Comparison of ENCODE assay signal across 18 mouse cellular contexts in genomic region chr10:110154001-110154872, GRCm38 (mm10).
DNase-seq lines count a peak whose midpoint lies in the region; ATAC-seq lines count a peak whose summit lies in the region.
"Had no signal": no experiment of that assay in that cellular context is flagged by ENCODE, and none has a peak within 500 bp of the region (broad histone marks: within the 10 kb centered on the region; RNA-seq: fewer than 3 reads in every experiment).

No protein-coding gene starts in this region.

- H3K4me3 ChIP-seq in neural tube, embryonic 11.5 days (ENCODE audit: low read depth, low read length) = no peak overlapping the region
- no peak overlapping the region for H3K4me3 ChIP-seq in hindbrain, embryonic 12.5 days
- H3K4me3 ChIP-seq in midbrain, embryonic 14.5 days (replicated peaks; ENCODE audit: low read depth, low read length) = no peak overlapping the region
- H3K4me3 ChIP-seq: embryonic facial prominence, embryonic 10.5 days; erythroblast, embryonic 14.5 days had no signal

- no peak overlapping the region for H3K4me2 ChIP-seq in neural tube, embryonic 11.5 days (ENCODE audit: low read depth)
- H3K4me2 ChIP-seq in hindbrain, embryonic 12.5 days (replicated peaks) = no peak overlapping the region
- H3K4me2 ChIP-seq in midbrain, embryonic 14.5 days (ENCODE audit: low read length) = no peak overlapping the region

- WGBS in neural tube, embryonic 11.5 days = 77% methylated on average over 6 of the region's 6 CpGs
- 72% methylated on average over 6 of the region's 6 CpGs for WGBS in hindbrain, embryonic 12.5 days
- 41% methylated on average over 6 of the region's 6 CpGs for WGBS in midbrain, embryonic 14.5 days

- H3K27me3 ChIP-seq in neural tube, embryonic 11.5 days (ENCODE audit: control insufficient read depth, insufficient read depth, low read length) = no peaks in the 10 kb centered on the region
- H3K27me3 ChIP-seq in hindbrain, embryonic 12.5 days = no peaks in the 10 kb centered on the region
- no peaks in the 10 kb centered on the region for H3K27me3 ChIP-seq in midbrain, embryonic 14.5 days (ENCODE audit: control insufficient read depth, insufficient read depth, low read length)

- H3K9me3 ChIP-seq in neural tube, embryonic 11.5 days (ENCODE audit: control insufficient read depth, low read length) = no peaks in the 10 kb centered on the region
- H3K9me3 ChIP-seq in hindbrain, embryonic 12.5 days (replicated peaks) = no peaks in the 10 kb centered on the region
- H3K9me3 ChIP-seq in midbrain, embryonic 14.5 days (ENCODE audit: control insufficient read depth, low read length) = no peaks in the 10 kb centered on the region
- H3K9me3 ChIP-seq: embryonic facial prominence, embryonic 10.5 days had no signal

- peak; percentile 77; the same call in 1 of the 2 replicates for ATAC-seq in neural tube, embryonic 11.5 days (ENCODE audit: insufficient read depth, low FRiP score, low TSS enrichment)
- ATAC-seq in hindbrain, embryonic 12.5 days (ENCODE audit: low FRiP score) = peak; percentile 88
- ATAC-seq in midbrain, embryonic 14.5 days (ENCODE audit: low FRiP score, low TSS enrichment) = peak; percentile 82
- ATAC-seq: liver, postnatal 0 days had no signal

- H3K9ac ChIP-seq in neural tube, embryonic 11.5 days (ENCODE audit: low read length) = no peak overlapping the region
- no peak overlapping the region for H3K9ac ChIP-seq in hindbrain, embryonic 12.5 days
- no peak overlapping the region for H3K9ac ChIP-seq in midbrain, embryonic 14.5 days (replicated peaks; ENCODE audit: low read length)
- H3K9ac ChIP-seq: liver, postnatal 0 days had no signal

- no peak overlapping the region for H3K27ac ChIP-seq in neural tube, embryonic 11.5 days (ENCODE audit: low read depth, low read length)
- peak overlapping the region; percentile 62 for H3K27ac ChIP-seq in hindbrain, embryonic 12.5 days
- H3K27ac ChIP-seq in midbrain, embryonic 14.5 days (replicated peaks; ENCODE audit: low read depth, low read length) = peak overlapping the region; percentile 73
- H3K27ac ChIP-seq: embryonic facial prominence, embryonic 10.5 days had no signal

- no peaks in the 10 kb centered on the region for H3K36me3 ChIP-seq in neural tube, embryonic 11.5 days (ENCODE audit: control insufficient read depth, insufficient read depth, low read length)
- H3K36me3 ChIP-seq in hindbrain, embryonic 12.5 days = no peaks in the 10 kb centered on the region
- H3K36me3 ChIP-seq in midbrain, embryonic 14.5 days (ENCODE audit: control insufficient read depth, insufficient read depth, low read length) = no peaks in the 10 kb centered on the region
- H3K36me3 ChIP-seq: embryonic facial prominence, embryonic 10.5 days; G1E had no signal

- DNase-seq in neural tube, embryonic 11.5 days (ENCODE audit: low spot score) = no peak
- DNase-seq in neural tube, embryonic 10.5 days (ENCODE audit: extremely low spot score, low spot score) = no peak
- peak; percentile 58 for DNase-seq in midbrain, embryonic 14.5 days
- no peak for DNase-seq in embryo, embryonic 11 days
- no peak for DNase-seq in thymus, postnatal 4 days
- no peak for DNase-seq in kidney, postnatal 36 days
- DNase-seq: cerebellum, postnatal 36 days; kidney, adult 18-20 months; kidney, postnatal 25 days; liver; liver, postnatal 0 days; retina, postnatal 1 day; right cerebral cortex, postnatal 4 days; thymus, postnatal 36 days had no signal

- H3K4me1 ChIP-seq in neural tube, embryonic 11.5 days (ENCODE audit: control insufficient read depth, insufficient read depth, low read length) = no peaks in the 10 kb centered on the region
- H3K4me1 ChIP-seq in hindbrain, embryonic 12.5 days = peaks cover 19% of the 10 kb centered on the region
- H3K4me1 ChIP-seq in midbrain, embryonic 14.5 days (ENCODE audit: control insufficient read depth, insufficient read depth, low read length) = peaks cover 20% of the 10 kb centered on the region
- H3K4me1 ChIP-seq: embryonic facial prominence, embryonic 10.5 days had no signal
